Mouse (Mus musculus): ENCODE results near the gene Dlg1.
"Not testable (repeated sequence)": the region's sequence is repeated elsewhere in the genome, so short reads cannot be mapped to it uniquely, and the experiment has no call there.

GRCm38 (mm10) chr16:31730971-31731370, 67.7 kb downstream of the Dlg1 start:
- not testable (repeated sequence) for TF ChIP-seq CTCF, EP300 (IDR thresholded peaks at IDR 0.05)
